Mouse (Mus musculus): ENCODE measurements around the gene Mrps17.

Gene Mrps17

GRCm38 (mm10) chr5:129744050-129744449, 28.8 kb downstream of the Mrps17 start:
- DNase-seq = no peak

GRCm38 (mm10) chr5:129756886-129757285, 41.6 kb downstream of the Mrps17 start:
- DNase-seq = no peak

GRCm38 (mm10) chr5:129759929-129760480, 44.7 kb downstream of the Mrps17 start:
- no peak for DNase-seq

- DNase-seq = peak; percentile 22
These were observed 46.7 kb downstream of the Mrps17 start for GRCm38 (mm10) chr5:129761865-129762540.

DNA sequence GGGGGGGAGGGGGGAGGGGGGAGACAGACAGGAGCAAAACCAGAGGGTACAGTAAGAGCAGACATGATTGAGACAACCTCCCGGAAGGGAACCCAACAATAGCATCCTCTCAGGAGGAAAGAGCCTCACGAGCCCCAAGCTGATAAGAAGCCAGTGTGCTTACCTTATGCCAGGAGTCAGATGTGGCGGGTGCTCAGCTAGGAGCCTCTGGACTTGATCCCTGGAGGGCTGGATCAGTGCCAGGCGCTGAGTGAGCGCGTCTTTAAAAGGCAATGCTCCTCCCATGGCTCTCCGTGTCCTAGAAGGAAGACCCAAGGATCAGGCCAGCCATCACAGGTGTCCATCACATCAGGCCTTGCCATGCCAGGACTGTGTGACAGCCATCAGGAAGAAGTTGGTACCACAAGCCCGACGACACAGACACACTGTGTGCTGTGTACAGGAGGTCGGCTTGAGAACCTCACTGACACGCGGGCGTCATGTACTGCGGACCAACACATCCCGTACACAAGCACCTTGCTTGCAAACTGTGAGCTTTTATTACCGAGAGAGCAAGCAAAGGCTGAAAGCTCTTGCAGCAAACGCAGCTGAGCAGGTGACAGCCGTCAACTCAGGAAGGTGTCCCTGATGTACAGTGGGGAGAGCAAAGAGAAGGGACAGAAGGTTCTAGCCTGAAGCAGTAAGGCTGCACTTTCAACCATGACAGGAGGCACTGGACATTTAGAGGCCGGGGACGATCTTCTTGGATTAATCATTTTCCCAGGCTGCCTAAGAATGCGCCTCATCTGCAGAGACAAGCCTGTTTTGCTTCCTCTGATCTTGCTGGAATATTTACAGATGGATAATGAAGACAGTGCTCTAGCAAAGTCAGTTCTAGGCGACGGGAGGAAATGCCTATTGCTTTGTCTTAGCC, 55.4 kb downstream of the Mrps17 start:
- no peak for DNase-seq

Data from right cerebral cortex, postnatal 14 days (tissue).